Mouse (Mus musculus) cerebellum, adult 2 months (tissue): ENCODE measurements around the gene Tbk1.

Experiments used
- CTCF ChIP-seq: fragments of 200-500 bp; IDR thresholded peaks from 2 replicates; pipeline ENCODE4 v1.5.1; 2011; ENCODE audit warnings: low read depth, mild to moderate bottlenecking, control low read depth, low read length, moderate library complexity, borderline replicate concordance; ENCODE audit not compliant: insufficient read depth
- POLR2A ChIP-seq: fragments of 200-500 bp; IDR thresholded peaks from 2 replicates; pipeline ENCODE4 v1.6.1; 2011; ENCODE audit warnings: low read length, control low read depth, borderline replicate concordance; ENCODE audit not compliant: insufficient read depth

DNA sequence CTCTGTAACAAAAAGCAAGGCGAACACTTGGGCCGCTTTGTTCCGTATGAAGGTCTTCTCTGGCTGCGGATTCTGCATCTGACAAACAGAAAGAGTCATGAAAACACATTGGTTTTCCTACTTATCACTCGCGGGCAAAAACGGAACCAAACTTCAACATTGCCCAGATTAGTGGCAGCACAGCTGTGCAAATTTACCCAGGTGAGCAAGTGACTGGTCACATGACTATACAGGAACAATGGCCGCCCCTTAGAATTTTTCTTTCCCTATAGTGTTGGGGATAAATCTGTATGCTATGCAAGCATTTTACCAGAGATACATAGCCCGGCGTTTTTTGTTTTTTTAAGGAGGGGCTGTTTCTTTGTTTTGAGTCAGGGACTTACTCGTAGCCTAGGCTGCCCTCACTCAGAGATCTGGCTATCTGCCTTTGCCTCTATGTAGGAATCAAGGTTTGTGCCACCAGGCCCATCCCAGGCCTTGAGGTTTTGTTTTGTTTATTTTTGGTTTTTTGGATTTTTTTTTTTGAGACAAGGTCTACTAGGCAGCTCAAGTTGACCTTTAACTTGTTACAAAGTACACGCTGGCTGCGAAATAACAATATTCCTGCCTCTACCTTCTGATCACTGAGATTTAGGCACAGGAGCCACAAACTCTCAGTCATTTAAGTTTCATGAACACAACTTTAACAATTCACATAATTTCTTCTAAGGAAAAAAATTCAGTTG, 28.7 kb upstream of the Tbk1 start:
- TF ChIP-seq POLR2A (no peak), CTCF (no peak)
